Mouse (Mus musculus) B cell, adult 62 days (primary cell): ENCODE results near the gene Krt86. TPM values are rescaled to one million over a fixed set of nuclear protein-coding genes. Genes with fewer than 3 reads are reported as not detected.

ENCODE experiments used
- total RNA-seq: library from RNA; stranded (reverse); gene quantifications from 4 replicates; pipeline ENCODE4 v1.2.4, GENCODE M21; 2023

Krt86 gene
- total RNA-seq, result not detected in 4 replicates

DNA sequence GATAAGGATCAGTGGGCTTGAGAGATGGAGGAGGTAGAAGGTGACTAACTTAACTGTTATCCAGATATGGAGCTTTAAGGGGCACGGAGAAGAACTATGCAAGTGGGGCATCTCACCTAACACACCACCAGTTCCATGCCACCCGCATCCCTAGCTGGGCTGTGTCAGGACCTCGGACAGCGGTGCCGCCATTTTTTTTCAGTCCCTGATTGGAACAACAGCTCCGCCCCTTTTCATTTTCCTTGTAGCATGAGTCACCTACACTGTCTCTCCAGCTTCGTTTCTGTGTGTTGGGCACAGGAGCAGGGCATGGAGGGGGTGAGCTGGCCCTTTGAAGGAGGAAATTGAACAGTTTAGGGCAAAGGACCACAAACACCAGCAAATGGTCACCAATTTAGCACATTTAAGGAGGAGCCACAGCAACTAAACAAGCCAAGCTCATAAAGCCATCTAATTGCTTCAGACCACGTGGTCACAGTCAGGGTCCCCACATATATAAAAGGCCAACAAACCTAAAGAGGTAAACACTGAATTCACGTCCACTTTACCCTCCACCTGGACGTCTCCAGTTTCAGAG, at the start of gene Krt86:
Gene Krt86, plus strand, starts transcription at position 527 of the 577 bp plus-strand sequence.

DNA sequence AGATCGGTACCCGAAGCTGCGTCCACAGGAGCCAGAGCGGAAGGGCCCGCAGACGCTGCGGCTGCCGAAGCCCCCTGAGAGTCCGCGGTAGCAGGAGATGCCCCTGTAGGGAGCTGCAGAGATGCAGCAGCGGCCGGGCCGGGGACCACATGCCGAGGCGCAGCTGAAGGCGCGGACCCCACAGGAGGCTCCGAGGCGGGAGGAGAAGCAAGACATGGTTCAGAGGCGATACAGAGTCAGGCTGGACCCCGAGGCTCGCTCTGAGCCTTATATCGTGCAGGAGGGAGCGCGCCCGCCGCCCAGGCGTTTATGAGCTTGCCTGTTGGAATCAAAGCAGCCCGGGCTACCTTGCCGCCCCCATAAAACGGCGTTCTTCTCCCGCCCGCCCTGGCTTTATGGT, 34.7 kb upstream of the Krt86 start, which contains the start of gene Krt87:
Gene Krt87, minus strand, starts transcription at position 250 of the 400 bp plus-strand sequence.

DNA sequence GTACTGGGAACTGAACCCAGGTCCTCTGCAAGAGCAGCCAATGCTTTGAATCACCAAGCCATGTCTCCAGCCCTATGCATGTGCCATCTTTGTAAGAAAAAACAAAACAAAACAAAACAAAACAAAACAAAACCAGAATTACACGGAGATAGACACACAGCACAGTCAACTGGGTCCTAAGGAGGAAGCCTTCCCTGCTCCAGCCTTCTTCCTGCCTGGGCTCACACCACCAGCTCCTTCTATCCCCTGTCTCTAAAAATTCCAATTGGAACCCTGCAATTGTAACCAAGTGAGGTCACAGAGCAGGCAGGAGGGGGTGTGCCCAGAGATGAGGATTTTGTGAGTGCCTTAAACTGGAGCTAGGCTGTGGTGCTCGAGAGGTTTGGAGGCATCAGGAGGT, 25.8 kb upstream of the Krt86 start, which contains the start of gene Krt88:
Gene Krt88, plus strand, starts transcription at position 301 of the 400 bp plus-strand sequence.

DNA sequence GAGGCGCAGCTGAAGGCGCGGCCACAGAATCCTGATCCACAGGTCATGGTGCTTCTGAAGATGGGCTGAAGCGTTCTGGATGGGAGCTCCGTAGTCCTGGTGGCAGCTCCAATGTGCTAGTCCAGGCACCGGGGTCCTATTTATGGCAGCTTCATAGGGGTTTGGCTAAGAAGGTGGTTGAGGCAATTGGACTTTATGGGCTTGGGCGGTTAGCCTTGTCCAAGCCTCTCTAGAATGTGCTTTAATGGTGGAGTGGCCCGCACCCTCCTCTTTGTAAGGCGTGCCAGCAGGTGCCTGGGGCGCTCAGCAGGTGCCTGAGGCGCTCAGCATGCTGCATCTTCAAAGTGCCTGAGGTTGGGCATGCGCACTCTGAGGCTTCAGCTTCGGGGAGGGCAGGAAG, 9.6 kb upstream of the Krt86 start, which contains the start of gene Krt81:
Gene Krt81, minus strand, starts transcription at position 101 of the 400 bp plus-strand sequence.

DNA sequence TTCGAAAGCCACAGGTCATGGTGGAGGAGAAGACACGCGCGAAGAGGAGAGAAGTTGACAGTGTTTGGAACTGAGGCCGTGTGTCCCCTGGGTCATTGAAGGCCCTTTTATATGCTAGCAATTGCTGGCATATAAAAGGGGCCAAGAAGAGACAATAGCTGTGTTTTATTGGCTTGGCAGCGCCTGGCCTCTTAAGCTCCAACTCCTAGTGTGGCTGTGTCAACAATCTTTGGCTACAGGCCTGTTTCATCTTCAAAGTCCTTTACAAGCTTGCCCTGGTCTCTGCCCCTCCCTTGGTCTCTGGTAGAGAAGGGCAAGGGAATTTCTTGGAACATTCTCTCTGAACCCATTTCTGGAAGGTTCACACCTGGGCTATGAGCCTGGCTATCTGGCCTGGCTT, 18.2 kb downstream of the Krt86 start, which contains the start of gene Krt83:
Gene Krt83, minus strand, starts transcription at position 82 of the 400 bp plus-strand sequence.

DNA sequence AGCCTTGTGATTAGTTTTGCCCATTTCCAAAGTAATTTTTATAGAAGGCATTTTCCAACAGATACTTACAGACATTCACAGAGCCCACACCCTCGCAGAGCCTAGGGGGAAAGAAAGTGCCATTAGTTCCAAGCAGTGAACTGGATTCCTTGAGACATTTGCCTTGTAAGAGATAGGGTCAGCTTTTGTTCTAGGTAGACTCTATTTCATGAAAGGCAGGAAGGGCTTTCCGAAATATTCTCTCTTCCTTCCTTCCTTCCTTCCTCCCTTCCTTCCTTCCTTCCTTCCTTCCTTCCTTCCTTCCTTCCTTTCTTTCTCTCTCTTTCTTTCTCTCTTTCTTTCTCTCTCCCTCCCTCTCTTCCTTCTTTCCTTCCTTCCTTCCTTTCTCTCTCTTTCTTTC, 43.9 kb downstream of the Krt86 start, which contains the start of gene Gm49425:
Gene Gm49425, minus strand, starts transcription at position 101 of the 400 bp plus-strand sequence.

Other genes with a start within 250 kb of the Krt86 start
- 42.7 to 47.7 TPM (median 45.2 TPM) in 4 replicates for gene Grasp, start 249.3 kb upstream of the Krt86 start, total RNA-seq
- 576 to 657 TPM (median 622 TPM) in 4 replicates for gene Nr4a1, start 219.2 kb upstream of the Krt86 start, total RNA-seq
- gene Atg101, start 189.2 kb upstream of the Krt86 start, total RNA-seq, result 64.1 to 70.9 TPM (median 69.3 TPM) in 4 replicates
- 0.94 to 1.6 TPM (median 1.3 TPM) in 4 replicates for gene 6030408B16Rik, start 180.3 kb upstream of the Krt86 start, total RNA-seq
- 0.19 to 0.33 TPM in 2 of 4 replicates, not detected in the others for gene Krt80, start 103.3 kb upstream of the Krt86 start, total RNA-seq
- gene Krt7, start 62.4 kb upstream of the Krt86 start, total RNA-seq, result not detected in 4 replicates
- gene Krt87, start 34.7 kb upstream of the Krt86 start, total RNA-seq, result not detected in 4 replicates
- not detected in 4 replicates for gene Krt88, start 25.7 kb upstream of the Krt86 start, total RNA-seq
- gene Krt81, start 9.7 kb upstream of the Krt86 start, total RNA-seq, result not detected in 4 replicates
- gene Krt83, start 18.0 kb downstream of the Krt86 start, total RNA-seq, result not detected in 4 replicates
- not detected in 4 replicates for gene Gm49425, start 43.8 kb downstream of the Krt86 start, total RNA-seq
- not detected in 4 replicates for gene Krt84, start 59.3 kb downstream of the Krt86 start, total RNA-seq
- gene Krt82, start 77.2 kb downstream of the Krt86 start, total RNA-seq, result not detected in 4 replicates
- gene Krt90, start 89.5 kb downstream of the Krt86 start, total RNA-seq, result not detected in 4 replicates
- gene Krt75, start 100.4 kb downstream of the Krt86 start, total RNA-seq, result not detected in 4 replicates
- gene Gm5414, start 154.7 kb downstream of the Krt86 start, total RNA-seq, result not detected in 4 replicates
- not detected in 4 replicates for gene Gm5478, start 173.9 kb downstream of the Krt86 start, total RNA-seq
- gene Krt6b, start 206.8 kb downstream of the Krt86 start, total RNA-seq, result not detected in 4 replicates
- gene Krt6a, start 220.8 kb downstream of the Krt86 start, total RNA-seq, result not detected in 4 replicates
- not detected in 4 replicates for gene Krt5, start 239.4 kb downstream of the Krt86 start, total RNA-seq